Mouse (Mus musculus) liver, embryonic 15.5 days (tissue): ENCODE results near the gene Castor2. TPM values are rescaled to one million over a fixed set of nuclear protein-coding genes. Genes with fewer than 3 reads are reported as not detected.
A peak's percentile ranks its signal among the peaks of the same experiment; 100 is the strongest.

Experiments used
- ATAC-seq: fragments of 200-750 bp; cut with Nextera tagmentation; 2 replicates; pipeline ENCODE4 v1.8.0; 2017; ENCODE audit warnings: moderate number of reproducible peaks, mild to moderate bottlenecking, moderate library complexity; ENCODE audit not compliant: insufficient read depth
- H3K27ac ChIP-seq: fragments of 300-500 bp; sonication (generic); replicated peaks from 2 replicates; pipeline ENCODE4 v1.5.1; 2015; ENCODE audit warnings: mild to moderate bottlenecking, inconsistent platforms
- H3K27me3 ChIP-seq: fragments of 300-500 bp; sonication (generic); 2 replicates; pipeline ENCODE4 v1.6.1; 2015; ENCODE audit warnings: mild to moderate bottlenecking, inconsistent platforms
- H3K36me3 ChIP-seq: fragments of 300-500 bp; sonication (generic); replicated peaks from 2 replicates; pipeline ENCODE4 v1.6.1; 2015; ENCODE audit warnings: moderate library complexity, mild to moderate bottlenecking, inconsistent platforms
- H3K4me1 ChIP-seq: fragments of 300-500 bp; sonication (generic); replicated peaks from 2 replicates; pipeline ENCODE4 v1.6.1; 2015; ENCODE audit warnings: inconsistent platforms
- H3K4me2 ChIP-seq: fragments of 300-500 bp; sonication (generic); 2 replicates; pipeline ENCODE4 v1.6.1; 2015; ENCODE audit warnings: moderate library complexity, mild to moderate bottlenecking, inconsistent platforms
- H3K4me3 ChIP-seq: fragments of 300-500 bp; sonication (generic); replicated peaks from 2 replicates; pipeline ENCODE4 v1.5.1; 2015; ENCODE audit warnings: mild to moderate bottlenecking, inconsistent platforms
- H3K9ac ChIP-seq: fragments of 300-500 bp; sonication (generic); 2 replicates; pipeline ENCODE4 v1.6.1; 2015; ENCODE audit warnings: moderate library complexity, mild to moderate bottlenecking, inconsistent platforms
- H3K9me3 ChIP-seq: fragments of 300-500 bp; sonication (generic); replicated peaks from 2 replicates; pipeline ENCODE4 v1.6.1; 2016; ENCODE audit warnings: inconsistent platforms
- WGBS: fragments of 180-500 bp; shearing (Covaris S2); methylation state at CpG from one replicate; pipeline ENCODE4 v1.1.7; 2015; ENCODE audit warnings: mixed read lengths; ENCODE audit not compliant: insufficient replicate concordance; 5-methylcytosine and 5-hydroxymethylcytosine counted together
- polyA plus RNA-seq: library from polyadenylated mRNA; unstranded; fragments of >200 nt; fragmentation: Nextera tagmentation; extraction: Ambion mirVana; gene quantifications from 2 replicates; pipeline ENCODE4 v1.2.1, GENCODE M21; 2015

The Castor2 gene
- 0.45 and 0.54 TPM in 2 replicates for polyA plus RNA-seq

- peak within 1 kb of the TSS; percentile 58 for H3K4me3 ChIP-seq
- peaks cover 6% of the 10 kb centered on the region for H3K4me1 ChIP-seq
- WGBS = under 1% methylated on average over 56 of the region's 58 CpGs
- H3K27me3 ChIP-seq = peaks cover 22% of the 10 kb centered on the region
- no peak within 1 kb of the TSS for H3K27ac ChIP-seq
- H3K9ac ChIP-seq = peak within 1 kb of the TSS; percentile 45
- no peaks in the 10 kb centered on the region for H3K9me3 ChIP-seq
- no peaks in the 10 kb centered on the region for H3K36me3 ChIP-seq
- H3K4me2 ChIP-seq = peak within 1 kb of the TSS; percentile 83
- peak; percentile 76 for ATAC-seq
Observed at GRCm38 (mm10) chr5:134099496-134100211, at the start of gene Castor2. Castor2 (plus strand) TSS chr5:134099711.

DNA sequence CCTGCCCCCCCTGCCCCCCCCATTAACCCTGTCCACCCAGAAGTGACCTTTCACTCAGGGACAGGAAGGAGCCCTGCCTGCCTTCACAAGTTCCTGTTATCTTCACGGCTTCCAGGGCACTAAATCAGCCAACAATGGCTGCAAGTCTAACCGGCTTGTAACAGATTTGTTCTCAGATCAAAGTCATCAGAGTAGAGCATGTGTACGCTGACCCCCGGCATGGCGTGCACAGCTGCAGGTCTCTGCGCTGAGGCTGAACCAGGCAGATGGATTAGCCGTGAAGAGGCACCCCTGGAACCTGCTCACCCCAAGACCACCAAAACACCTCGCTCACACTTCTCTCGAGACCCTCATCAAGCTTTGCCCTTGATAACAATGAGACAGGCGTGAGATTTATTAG is 48.8 kb upstream of the Castor2 start:
- no peak overlapping the region for H3K9ac ChIP-seq
- H3K4me2 ChIP-seq = no peak overlapping the region
- no peak overlapping the region for H3K27ac ChIP-seq
- WGBS = 20% methylated on average over 10 of the region's 10 CpGs
- no peak for ATAC-seq
- H3K4me1 ChIP-seq = no peaks in the 10 kb centered on the region
- H3K27me3 ChIP-seq = no peaks in the 10 kb centered on the region
- no peaks in the 10 kb centered on the region for H3K36me3 ChIP-seq
- H3K9me3 ChIP-seq = no peaks in the 10 kb centered on the region
- no peak overlapping the region for H3K4me3 ChIP-seq

DNA sequence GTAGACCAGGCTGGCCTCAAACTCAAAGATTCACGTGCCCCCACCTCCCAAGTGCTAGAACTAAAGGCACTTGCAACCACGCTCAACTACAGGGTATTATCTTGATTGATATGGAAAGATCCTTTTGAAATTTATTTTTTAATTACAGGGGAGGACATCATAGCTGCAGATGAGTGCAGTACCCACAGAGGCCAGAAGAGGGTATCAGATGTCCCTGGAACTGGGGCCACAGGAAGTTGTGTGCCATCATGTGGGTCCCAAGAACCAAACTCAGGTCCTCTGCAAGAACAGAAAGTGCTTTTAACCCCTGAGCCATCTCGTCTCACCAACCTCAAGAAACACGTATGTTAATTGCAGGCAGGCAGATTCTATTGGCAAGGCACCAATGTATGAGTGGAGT is 46.9 kb upstream of the Castor2 start:
- H3K4me3 ChIP-seq = no peak overlapping the region
- no peaks in the 10 kb centered on the region for H3K27me3 ChIP-seq
- H3K4me2 ChIP-seq = no peak overlapping the region
- H3K27ac ChIP-seq = no peak overlapping the region
- H3K9ac ChIP-seq = no peak overlapping the region
- no peaks in the 10 kb centered on the region for H3K36me3 ChIP-seq
- no peaks in the 10 kb centered on the region for H3K9me3 ChIP-seq
- no peak for ATAC-seq
- H3K4me1 ChIP-seq = no peaks in the 10 kb centered on the region
- WGBS = 50% methylated on average over 4 of the region's 4 CpGs

- Histone ChIP-seq H3K4me3 (no peak overlapping the region), H3K36me3 (no peaks in the 10 kb centered on the region), H3K9me3 (no peaks in the 10 kb centered on the region), H3K4me1 (no peaks in the 10 kb centered on the region), H3K9ac (no peak overlapping the region), H3K27me3 (no peaks in the 10 kb centered on the region), H3K4me2 (no peak overlapping the region), H3K27ac (no peak overlapping the region)
- WGBS = 72% methylated on average over 4 of the region's 4 CpGs
- no peak for ATAC-seq
Observed at GRCm38 (mm10) chr5:134054496-134054895, 45.0 kb upstream of the Castor2 start.

DNA sequence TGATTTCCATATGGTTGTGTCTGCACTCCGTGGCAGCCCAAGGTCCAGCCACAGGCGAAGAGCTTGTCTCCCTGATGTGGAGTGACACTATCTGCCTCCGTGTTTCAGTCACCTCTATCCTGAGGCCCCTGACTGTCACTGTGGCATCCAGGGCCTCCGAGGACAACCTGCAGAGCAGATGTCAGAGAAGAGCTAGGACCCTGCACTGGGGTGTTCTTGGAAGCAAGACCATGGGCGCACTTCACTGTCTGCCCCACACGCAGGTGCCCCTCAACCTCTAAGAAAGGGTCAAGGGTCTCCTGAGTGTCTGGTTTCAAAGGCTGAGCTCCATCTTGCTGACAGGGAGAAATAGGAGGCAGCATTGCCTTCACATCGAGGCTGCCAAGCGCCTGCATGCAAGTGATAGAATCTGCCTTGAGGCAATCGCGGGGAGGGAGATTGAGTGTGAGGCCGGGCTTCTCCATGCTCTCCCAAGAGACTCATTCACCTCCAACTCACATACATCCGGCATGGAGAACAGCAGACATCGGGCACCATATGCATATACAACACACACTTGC is 40.6 kb upstream of the Castor2 start:
- Histone ChIP-seq H3K27ac (no peak overlapping the region), H3K9me3 (no peaks in the 10 kb centered on the region), H3K4me1 (no peaks in the 10 kb centered on the region), H3K4me3 (no peak overlapping the region), H3K36me3 (no peaks in the 10 kb centered on the region), H3K27me3 (no peaks in the 10 kb centered on the region), H3K4me2 (no peak overlapping the region), H3K9ac (no peak overlapping the region)
- 59% methylated on average over 13 of the region's 13 CpGs for WGBS
- no peak for ATAC-seq

- 37% methylated on average over 15 of the region's 15 CpGs for WGBS
- H3K27ac ChIP-seq = no peak overlapping the region
- H3K9me3 ChIP-seq = no peaks in the 10 kb centered on the region
- no peaks in the 10 kb centered on the region for H3K27me3 ChIP-seq
- no peaks in the 10 kb centered on the region for H3K36me3 ChIP-seq
- H3K4me2 ChIP-seq = no peak overlapping the region
- no peak overlapping the region for H3K9ac ChIP-seq
- no peak for ATAC-seq
- H3K4me1 ChIP-seq = no peaks in the 10 kb centered on the region
- no peak overlapping the region for H3K4me3 ChIP-seq
Observed at GRCm38 (mm10) chr5:134063362-134064064, 36.0 kb upstream of the Castor2 start.

GRCm38 (mm10) chr5:134066261-134066660 is 33.2 kb upstream of the Castor2 start:
- Histone ChIP-seq H3K27ac (no peak overlapping the region), H3K4me1 (no peaks in the 10 kb centered on the region), H3K36me3 (no peaks in the 10 kb centered on the region), H3K4me2 (no peak overlapping the region), H3K9ac (no peak overlapping the region), H3K9me3 (no peaks in the 10 kb centered on the region), H3K4me3 (no peak overlapping the region), H3K27me3 (no peaks in the 10 kb centered on the region)
- ATAC-seq = no peak
- WGBS = 35% methylated on average over 3 of the region's 3 CpGs

DNA sequence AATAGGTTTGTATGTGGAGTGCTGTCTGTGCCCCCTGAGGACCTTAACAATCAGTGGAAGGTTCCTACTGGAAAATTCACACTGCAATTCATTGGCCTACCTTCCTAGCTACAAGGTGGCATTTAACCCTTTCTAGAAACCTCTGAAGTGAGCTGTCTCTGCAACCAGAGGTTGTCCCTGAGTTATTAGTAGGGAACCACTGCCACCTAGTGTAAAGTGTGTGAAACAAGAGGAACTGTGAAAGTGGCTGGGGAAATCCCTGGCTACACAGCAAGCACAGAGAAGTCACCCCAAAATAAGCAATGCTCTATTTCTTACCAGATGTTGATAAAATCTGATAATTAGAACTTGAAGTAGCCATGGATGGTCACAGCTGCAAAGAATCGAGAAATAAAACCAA is 31.6 kb upstream of the Castor2 start:
- Histone ChIP-seq H3K4me3 (no peak overlapping the region), H3K36me3 (no peaks in the 10 kb centered on the region), H3K27ac (no peak overlapping the region), H3K4me2 (no peak overlapping the region), H3K9ac (no peak overlapping the region), H3K27me3 (no peaks in the 10 kb centered on the region), H3K9me3 (no peaks in the 10 kb centered on the region), H3K4me1 (no peaks in the 10 kb centered on the region)
- WGBS = 2% methylated on average over 1 of the region's 1 CpGs
- ATAC-seq = no peak

DNA sequence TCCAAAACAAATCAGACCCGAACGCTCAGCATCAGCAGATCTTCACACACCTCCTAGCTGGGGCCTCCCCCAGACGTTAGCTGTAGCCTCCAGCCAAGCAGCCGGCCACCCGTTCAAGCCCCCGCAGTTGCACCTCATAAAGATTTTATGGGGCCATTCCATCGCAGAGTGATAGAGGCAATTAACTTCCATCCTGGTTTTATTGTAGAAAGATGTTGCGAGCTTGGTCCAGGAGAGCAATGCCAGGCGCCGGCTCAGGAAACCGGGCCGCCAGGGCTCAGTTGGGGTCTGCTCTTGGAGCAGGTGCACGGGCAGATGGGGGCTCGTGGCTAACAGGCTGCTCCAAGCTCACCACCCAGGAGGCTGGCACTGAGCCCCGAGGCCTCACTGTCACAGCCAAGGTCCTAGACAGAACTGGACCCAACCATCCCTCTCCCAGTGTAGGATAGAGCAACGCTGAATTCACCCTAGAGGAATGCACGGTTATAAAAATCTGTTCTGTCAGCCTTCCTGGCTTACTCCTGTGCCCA is 25.9 kb upstream of the Castor2 start:
- Histone ChIP-seq H3K4me2 (no peak overlapping the region), H3K4me1 (no peaks in the 10 kb centered on the region), H3K27me3 (no peaks in the 10 kb centered on the region), H3K36me3 (no peaks in the 10 kb centered on the region), H3K9me3 (0 out of 2 replicates have a peak, but pooled peaks cover 2% of the 10 kb centered on the region), H3K4me3 (no peak overlapping the region), H3K27ac (no peak overlapping the region), H3K9ac (no peak overlapping the region)
- no peak for ATAC-seq
- 56% methylated on average over 17 of the region's 17 CpGs for WGBS

- no peak overlapping the region for H3K27ac ChIP-seq
- no peak overlapping the region for H3K4me2 ChIP-seq
- H3K27me3 ChIP-seq = no peaks in the 10 kb centered on the region
- H3K9me3 ChIP-seq = 0 out of 2 replicates have a peak, but pooled peaks cover 2% of the 10 kb centered on the region
- no peak overlapping the region for H3K4me3 ChIP-seq
- H3K36me3 ChIP-seq = no peaks in the 10 kb centered on the region
- ATAC-seq = no peak
- H3K4me1 ChIP-seq = no peaks in the 10 kb centered on the region
- H3K9ac ChIP-seq = no peak overlapping the region
Observed at GRCm38 (mm10) chr5:134074368-134074767, 25.1 kb upstream of the Castor2 start.

GRCm38 (mm10) chr5:134076175-134076574 is 23.3 kb upstream of the Castor2 start:
- no peak overlapping the region for H3K27ac ChIP-seq
- no peak overlapping the region for H3K9ac ChIP-seq
- WGBS = 75% methylated on average over 11 of the region's 11 CpGs
- no peak overlapping the region for H3K4me3 ChIP-seq
- H3K36me3 ChIP-seq = no peaks in the 10 kb centered on the region
- 0 out of 2 replicates have a peak, but pooled peaks cover 2% of the 10 kb centered on the region for H3K9me3 ChIP-seq
- H3K4me2 ChIP-seq = no peak overlapping the region
- H3K4me1 ChIP-seq = no peaks in the 10 kb centered on the region
- no peak for ATAC-seq
- H3K27me3 ChIP-seq = no peaks in the 10 kb centered on the region
